Mouse (Mus musculus) kidney, postnatal 14 days (tissue): ENCODE results near the gene Arf4.
"Not testable (repeated sequence)": the region's sequence is repeated elsewhere in the genome, so short reads cannot be mapped to it uniquely, and the experiment has no call there.

Source experiments
- DNase-seq: peaks from one replicate; pipeline ENCODE4 v3.0.0; 2022; ENCODE audit warnings: mixed read lengths

Arf4 gene

DNA sequence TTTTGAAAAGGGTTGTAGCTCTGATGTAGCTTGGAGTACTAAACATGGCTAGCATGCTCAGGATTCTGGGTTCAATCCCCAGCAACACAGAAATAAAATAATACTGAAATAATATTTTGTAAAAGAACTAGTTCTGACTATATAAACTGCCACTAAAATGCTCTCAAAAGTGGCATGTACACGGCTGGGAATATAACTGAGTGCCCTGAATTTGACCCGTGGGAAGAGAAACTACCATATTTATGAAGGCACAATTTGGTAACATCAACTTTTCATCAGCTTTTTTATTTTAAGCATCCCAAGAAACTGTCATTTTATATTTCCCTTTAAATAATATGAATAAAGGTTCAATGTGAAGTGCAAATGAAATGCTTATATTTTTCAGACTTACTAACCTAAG lies 26.0 kb downstream of the Arf4 start:
- no peak for DNase-seq

DNA sequence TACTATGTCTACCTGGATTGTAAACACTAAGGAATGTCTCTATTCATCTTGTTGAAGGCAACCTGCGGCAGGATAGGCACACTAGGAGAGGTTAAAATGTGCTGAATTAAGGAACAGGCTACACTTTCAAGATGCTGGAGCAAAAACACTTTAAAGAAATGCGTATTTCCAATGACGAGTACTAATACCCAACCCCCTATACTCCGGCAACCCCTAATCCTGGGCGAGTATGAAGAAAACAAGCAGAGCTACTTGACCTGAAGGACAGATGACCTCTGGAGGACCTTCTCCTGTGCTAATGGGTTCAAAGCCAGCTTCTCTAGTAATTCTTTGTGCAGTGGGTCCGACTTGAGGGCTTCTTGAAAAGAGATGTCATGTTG lies 30.1 kb downstream of the Arf4 start:
- DNase-seq = no peak

DNA sequence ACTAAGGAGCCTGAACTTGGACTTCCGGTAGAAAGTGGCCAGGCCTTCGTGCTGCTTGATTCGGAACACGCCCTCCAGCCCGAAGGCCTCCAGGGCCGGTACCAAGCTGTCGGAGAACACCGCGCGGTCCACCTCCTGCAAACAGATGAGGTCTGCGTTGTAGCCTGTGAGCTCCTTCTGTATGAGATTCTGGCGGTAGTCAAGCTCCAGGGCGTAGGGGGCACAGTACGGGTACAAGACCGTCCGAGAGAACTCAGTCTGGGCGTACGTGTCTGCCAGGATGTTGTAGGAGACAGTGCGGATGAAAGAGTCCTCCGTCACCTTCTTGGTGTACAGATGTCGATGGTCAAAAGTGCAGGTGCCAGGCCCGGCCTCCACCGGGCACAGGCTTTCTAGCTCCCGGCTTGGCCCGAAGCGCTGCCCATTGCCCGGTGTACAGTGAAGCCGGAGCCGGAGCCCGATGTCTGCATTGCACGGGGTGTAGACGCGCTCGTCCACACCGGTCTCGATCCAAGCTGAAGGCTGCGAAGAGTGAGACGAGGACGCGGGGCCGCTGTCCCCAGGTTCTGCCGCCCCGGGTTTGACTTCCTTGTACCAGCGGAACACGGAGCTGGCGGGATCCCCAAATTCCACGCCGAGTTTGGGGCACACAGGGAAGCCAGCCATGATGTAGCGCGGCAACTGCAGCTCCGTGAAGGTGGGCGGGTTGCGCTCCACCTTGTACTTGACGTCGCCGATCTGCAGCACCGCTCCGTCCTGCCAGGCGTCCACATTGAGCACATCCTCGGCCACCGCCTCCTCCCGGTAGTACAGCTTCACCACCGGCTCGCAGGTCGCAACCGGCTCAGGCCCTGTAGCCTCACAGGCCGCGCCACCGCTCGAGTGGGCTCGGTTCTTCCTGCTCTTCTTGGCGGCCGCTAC lies 30.8 kb downstream of the Arf4 start:
- peak; percentile 27 for DNase-seq

DNA sequence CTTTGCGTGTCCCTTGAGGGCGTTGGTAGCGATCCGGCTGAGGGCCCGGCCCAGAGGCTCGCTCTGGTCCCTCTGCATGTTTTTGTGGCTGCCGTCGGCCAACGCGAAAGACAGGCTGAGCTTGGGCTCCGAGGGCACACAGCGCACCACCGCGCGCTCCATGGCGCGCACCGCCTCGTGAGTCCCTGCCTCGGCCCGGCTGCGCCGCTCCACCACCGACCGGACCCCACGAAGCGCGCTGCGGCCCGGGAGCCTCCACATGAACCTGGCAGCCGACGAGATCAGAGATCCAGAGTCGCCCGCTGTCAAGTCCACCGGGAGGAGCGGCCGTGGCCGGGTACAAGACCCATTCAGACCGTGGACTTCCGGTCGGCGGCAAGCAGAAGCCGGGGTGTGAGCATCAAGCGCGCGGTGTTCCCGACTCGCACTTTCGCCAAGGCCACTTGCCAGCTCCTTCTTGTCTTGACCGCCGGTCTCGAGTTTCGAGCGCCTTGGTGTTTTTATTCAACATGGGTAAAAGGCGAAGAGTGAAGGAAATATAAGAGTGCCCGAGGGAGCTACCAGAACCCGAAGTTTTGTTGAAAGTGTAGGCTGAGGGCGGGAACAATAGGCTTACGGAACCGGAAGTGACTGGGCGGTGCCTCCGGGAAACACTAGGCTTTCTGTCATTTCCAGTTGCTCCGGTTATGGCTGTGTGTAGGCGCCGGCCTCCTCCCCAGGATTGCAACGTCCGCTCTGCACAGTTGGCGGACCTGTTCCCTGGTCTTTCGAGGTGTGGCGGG lies 31.6 kb downstream of the Arf4 start, which contains the start of gene Pde12:
TSS of gene Pde12 (minus strand) at position 592 of the 782 bp plus-strand sequence.
- DNase-seq = peak; percentile 91

DNA sequence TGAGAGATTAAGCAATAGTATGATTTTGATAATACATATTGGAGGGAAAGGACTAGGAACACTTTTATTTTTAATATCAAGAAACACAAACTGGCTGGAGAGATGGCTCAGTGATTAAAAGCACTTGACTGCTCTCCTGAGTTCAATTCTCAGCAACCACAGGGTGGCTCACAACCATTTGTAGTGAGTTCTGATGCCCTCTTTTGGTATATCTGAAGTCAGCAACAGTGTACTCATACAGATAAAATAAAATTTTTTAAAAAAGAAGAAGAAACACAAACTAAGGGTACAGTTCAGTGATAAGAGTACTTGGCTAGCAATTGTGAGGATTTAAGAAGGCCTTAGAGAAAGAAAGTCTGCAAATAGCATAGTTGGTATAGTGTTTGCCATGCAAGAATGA lies 33.1 kb downstream of the Arf4 start:
- no peak for DNase-seq

DNA sequence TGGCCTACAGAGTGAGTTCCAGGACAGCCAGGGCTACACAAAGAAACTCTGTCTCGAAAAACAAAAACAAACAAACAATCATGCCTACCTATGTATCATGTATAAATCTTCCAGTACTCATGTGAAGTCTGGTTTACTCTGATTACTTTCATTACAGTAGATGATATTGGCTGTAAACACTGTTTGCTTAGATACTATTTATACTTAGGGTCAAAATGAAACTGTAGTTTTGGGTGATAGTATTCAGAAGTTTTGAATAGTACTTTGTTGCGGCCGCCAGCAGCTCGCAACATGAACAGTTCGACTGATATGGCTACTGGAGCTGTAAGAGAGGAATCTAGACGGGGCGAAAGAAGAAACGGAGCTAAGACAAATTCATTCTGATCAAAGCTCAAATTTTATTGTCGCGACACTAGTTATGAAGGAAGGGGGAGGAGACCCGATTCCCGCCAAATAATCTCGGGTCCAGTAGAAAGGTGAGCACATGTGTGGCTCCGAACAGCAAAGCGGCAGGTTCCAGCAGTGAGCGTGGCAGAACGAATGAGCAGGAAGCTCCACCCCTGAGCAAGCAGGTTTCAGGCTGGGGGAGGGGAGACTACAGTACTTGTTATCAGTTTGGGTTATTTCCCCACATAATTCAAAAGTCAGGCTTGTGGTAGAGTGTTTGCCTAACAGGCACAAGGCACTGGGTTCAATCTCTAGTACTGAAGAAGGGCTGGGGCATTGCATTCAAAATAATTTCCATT lies 34.2 kb downstream of the Arf4 start:
- DNase-seq = not testable (repeated sequence)

DNA sequence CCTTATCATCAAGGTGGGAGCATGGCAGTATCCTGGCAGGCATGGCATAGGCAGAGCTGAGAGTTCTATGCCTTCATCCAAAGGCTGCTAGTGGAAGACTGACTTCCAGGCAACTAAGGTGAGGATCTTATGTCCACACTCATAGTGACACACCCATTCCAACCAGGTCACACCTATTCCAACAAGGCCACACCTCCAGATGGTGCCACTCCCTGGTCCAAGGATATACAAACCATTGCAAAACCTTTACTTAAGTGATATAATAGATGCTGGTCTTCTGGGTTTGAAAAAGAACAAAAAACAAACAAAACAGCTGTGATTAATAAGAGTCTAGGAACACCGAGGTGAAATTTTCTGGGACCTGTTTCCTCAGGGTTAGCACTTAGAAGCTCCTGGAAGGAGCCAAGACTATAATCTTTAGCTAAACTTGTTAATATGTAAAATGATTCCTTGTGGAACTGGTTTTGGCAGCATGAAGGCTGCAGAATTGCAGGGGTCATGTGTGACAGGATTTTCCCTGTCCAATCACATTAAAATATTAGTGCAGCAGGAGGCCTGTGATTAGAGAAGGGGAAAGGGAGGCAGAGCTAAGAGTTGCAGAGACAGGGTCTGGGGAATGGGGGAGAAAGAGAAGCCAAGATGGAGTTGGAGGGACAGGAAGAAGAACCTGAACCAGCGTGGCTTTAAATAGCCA lies 36.7 kb downstream of the Arf4 start:
- peak; percentile 41 for DNase-seq

DNA sequence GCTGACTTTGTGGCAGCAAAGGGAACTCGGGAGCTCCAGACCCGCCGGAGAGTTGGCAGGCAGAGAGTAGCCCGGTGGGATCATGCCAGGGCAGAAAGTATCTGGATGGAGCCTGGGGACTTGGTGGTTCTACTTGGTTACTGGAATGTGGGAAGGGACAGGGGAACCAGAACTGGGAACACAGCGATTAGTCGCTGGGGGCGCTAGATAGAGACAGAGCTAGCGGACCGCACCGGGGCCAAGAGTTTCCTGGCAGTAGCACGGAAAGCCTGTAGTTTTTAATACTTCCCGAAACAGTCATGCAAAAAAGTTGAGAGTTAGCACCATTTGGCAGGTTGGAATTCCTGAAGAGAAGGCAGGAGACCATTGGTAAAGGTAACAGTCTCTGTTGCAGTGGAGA lies 37.5 kb downstream of the Arf4 start:
- DNase-seq = peak; percentile 70

DNA sequence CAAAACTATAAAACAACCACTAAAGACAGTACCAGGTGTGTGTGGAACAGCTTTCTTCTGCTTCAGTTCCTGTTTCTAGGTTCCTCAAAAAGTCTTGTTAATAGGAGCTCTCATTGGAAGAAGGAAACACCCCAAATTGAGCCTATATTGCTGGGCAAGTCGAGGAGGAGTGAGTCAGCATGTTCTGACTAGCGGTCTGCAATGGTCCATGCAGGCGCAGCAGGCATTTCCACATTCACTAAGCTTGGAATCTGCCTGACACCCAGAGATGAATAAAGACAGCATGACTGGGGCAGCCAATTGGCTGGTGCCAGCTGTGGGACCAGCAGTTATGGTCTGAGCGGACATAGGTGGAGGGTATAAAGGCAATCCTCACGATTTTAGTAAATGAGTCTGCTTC lies 37.9 kb downstream of the Arf4 start:
- DNase-seq = no peak

DNA sequence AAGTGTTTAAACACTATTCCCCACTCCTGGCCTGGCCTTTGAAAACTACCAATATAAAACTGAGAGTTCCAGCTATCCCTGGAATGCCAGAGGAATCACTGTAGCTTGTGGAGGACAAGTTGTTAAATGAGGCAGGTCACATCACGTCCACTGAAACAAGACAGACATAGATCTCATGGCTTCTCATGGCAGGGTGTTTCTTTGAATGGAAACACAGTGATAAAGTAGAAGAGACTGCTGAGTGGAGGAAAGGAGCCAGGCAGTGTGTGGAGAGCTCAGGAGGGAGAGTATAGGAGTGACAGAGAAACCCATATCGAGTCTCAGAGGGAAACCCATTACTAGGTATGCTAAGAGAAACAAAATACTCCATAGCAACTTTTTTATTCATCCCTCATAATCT lies 52.9 kb downstream of the Arf4 start:
- DNase-seq = no peak

DNA sequence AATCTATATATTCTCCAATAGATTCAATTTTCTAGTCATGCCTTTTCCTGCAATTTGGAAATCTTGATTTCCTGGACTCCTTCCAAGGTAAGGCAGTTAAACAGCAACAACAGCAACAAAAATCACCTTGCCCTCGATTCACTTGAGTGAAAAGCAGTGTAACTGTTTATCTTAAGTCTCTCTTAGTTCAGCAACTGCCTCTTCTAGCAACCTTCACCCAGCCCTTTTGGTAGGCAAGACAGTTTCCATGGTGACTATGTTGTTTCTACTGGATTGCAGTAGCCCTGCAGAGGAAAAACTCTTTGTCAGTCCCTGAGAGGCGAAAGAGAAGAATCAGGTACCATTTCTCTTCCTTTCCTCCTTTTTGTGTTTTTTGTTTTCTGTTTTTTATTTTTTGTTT lies 53.5 kb downstream of the Arf4 start:
- peak; percentile 50 for DNase-seq

DNA sequence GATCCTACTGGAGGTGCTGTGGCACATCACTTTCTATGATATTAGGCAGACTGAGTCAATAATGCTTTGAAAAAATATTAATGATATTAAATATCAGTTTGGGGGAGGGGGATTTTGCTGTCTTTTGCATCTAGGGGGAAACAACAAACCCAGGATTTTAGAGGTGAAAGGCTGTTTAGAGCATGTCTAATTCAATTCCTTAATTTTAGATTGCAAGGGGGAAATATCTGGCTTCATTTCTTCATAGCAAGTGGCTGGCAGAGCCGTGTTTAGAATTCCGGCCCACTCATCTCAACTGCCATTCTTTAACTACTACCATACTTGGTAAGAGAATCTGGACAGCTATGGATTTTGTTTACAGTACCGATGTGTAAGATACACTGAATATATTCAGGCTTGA lies 55.1 kb downstream of the Arf4 start, which contains the start of gene Dnah12:
TSS of gene Dnah12 (plus strand) at position 301 of the 400 bp plus-strand sequence.
- DNase-seq = no peak

DNA sequence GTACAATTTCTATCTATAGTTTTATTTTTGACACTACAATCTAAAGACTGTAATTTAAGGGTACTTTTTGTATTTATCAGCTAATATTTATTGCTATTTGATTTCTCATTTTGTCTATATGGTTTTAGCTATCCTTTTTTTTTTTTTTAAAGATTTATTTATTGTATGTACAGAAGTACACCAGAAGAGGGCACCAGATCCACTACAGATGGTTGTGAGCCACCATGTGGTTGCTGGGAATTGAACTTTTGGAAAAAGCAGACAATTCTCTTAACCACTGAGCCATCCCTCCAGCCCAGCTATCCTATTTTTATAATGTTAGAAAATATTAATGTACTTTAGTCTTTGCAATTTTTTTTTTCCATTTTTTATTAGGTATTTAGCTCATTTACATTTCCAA lies 60.0 kb downstream of the Arf4 start:
- DNase-seq = no peak

DNA sequence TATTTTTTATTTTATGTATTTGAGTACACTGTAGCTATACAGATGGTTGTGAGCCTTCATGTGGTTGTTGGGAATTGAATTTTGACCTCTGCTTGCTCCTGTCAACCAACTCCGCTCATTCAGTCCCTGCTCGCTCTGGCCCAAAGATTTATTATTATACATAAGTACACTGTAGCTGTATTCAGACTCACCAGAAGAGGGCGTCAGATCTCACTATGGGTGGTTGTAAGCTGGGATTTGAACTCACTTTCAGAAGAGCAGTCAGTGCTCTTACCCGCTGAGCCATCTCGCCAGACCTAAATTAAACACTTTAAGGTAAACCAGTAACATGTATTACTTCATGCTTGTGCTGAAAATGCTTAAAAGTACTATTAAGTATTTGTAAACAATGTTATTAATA lies 67.4 kb downstream of the Arf4 start:
- not testable (repeated sequence) for DNase-seq
